Mouse (Mus musculus): Measurements from ENCODE around the gene Ngf. TPM values are rescaled to one million over a fixed set of nuclear protein-coding genes. Genes with fewer than 3 reads are reported as not detected.

The Ngf gene
- total and polyA plus RNA-seq, 3 experiments: not detected

- Histone ChIP-seq H3K36me3 (replicated peaks in 1 of 2; ENCODE audit: control insufficient read depth in 1 of 2, insufficient read depth in 1 of 2, low read length in 1 of 2) (no peaks in the 10 kb centered on the region), H3K27ac (ENCODE audit: insufficient read depth, low read depth) (no peak overlapping the region), H3K27me3 (replicated peaks) (no peaks in the 10 kb centered on the region), H3K4me2 (ENCODE audit: insufficient read depth, low read depth, poor library complexity, severe bottlenecking) (no peak overlapping the region), H3K79me2 (replicated peaks; ENCODE audit: control insufficient read depth, extremely low read depth, insufficient read depth, poor library complexity, severe bottlenecking) (no peaks in the 10 kb centered on the region), H3K9ac (ENCODE audit: insufficient read depth, low read depth) (no peak overlapping the region), H3K4me1 (ENCODE audit: control insufficient read depth in 1 of 2, insufficient read depth in 2 of 2) (peaks cover 0 to 12% of the 10 kb centered on the region in 2 experiments; a peak in 2 of 4 replicates), H3K4me3 (replicated peaks in 1 of 3; ENCODE audit: low read depth in 2 of 3, low read length in 2 of 3, poor library complexity in 1 of 3) (no peak overlapping the region), H3K9me3 (replicated peaks; ENCODE audit: low read length) (no peaks in the 10 kb centered on the region)
- TF ChIP-seq MAZ (IDR thresholded peaks at IDR 0.05; ENCODE audit: low read depth, low read length): no peak
- no peak for TF ChIP-seq E2F4 (IDR thresholded peaks at IDR 0.05; ENCODE audit: insufficient replicate concordance, low read depth, low read length)
- TF ChIP-seq MYC (IDR thresholded peaks at IDR 0.05; ENCODE audit: low read depth, low read length): no peak
- TF ChIP-seq TCF12 (IDR thresholded peaks at IDR 0.05; ENCODE audit: low read depth, low read length): no peak
- no peak for TF ChIP-seq ZMIZ1 (IDR thresholded peaks at IDR 0.05; ENCODE audit: low read depth, low read length)
- no peak for TF ChIP-seq SMC3 (IDR thresholded peaks at IDR 0.05; ENCODE audit: low read depth, low read length)
- no peak for TF ChIP-seq NELFE (IDR thresholded peaks at IDR 0.05; ENCODE audit: low read depth, low read length)
- no peak for TF ChIP-seq CTCF (conservative IDR thresholded peaks at IDR 0.05 in 1 of 2, IDR thresholded peaks at IDR 0.05 in 1 of 2; ENCODE audit: low read depth in 2 of 2, low read length in 2 of 2)
- no peak for TF ChIP-seq MXI1 (IDR thresholded peaks at IDR 0.05; ENCODE audit: low read depth, low read length)
- TF ChIP-seq PAX5 (IDR thresholded peaks at IDR 0.05; ENCODE audit: low read length): no peak
- TF ChIP-seq USF2 (conservative IDR thresholded peaks at IDR 0.05; ENCODE audit: low read depth, low read length): no peak
- no peak for TF ChIP-seq JUN (IDR thresholded peaks at IDR 0.05; ENCODE audit: insufficient read depth, low read depth, low read length)
- dilution Hi-C loops (cut with MboI; ENCODE audit: extremely low pct_ligation_motif_present, extremely low pct_unique_long_range_greater_than_20kb, low sequenced_read_pairs): no loop called here
- in situ Hi-C loops (cut with MboI; ENCODE audit: low pct_ligation_motif_present, low pct_unique_long_range_greater_than_20kb, low sequenced_read_pairs): no loop called here
- DNase-seq (ENCODE audit: extremely low read depth): no peak
These were observed 51.3 kb downstream of the Ngf start for GRCm38 (mm10) chr3:102521061-102521460.

- dilution Hi-C loops (cut with MboI; ENCODE audit: extremely low pct_ligation_motif_present, extremely low pct_unique_long_range_greater_than_20kb, low sequenced_read_pairs): no loop called here
- Histone ChIP-seq H3K27me3 (replicated peaks) (no peaks in the 10 kb centered on the region), H3K9ac (ENCODE audit: insufficient read depth, low read depth) (no peak overlapping the region), H3K79me2 (replicated peaks; ENCODE audit: control insufficient read depth, extremely low read depth, insufficient read depth, poor library complexity, severe bottlenecking) (no peaks in the 10 kb centered on the region), H3K4me3 (replicated peaks in 1 of 3; ENCODE audit: low read depth in 2 of 3, low read length in 2 of 3, poor library complexity in 1 of 3) (no peak overlapping the region), H3K9me3 (replicated peaks; ENCODE audit: low read length) (no peaks in the 10 kb centered on the region), H3K4me1 (ENCODE audit: control insufficient read depth in 1 of 2, insufficient read depth in 2 of 2) (peaks cover 0 to 12% of the 10 kb centered on the region in 2 experiments; a peak in 2 of 4 replicates), H3K4me2 (ENCODE audit: insufficient read depth, low read depth, poor library complexity, severe bottlenecking) (no peak overlapping the region), H3K36me3 (replicated peaks in 1 of 2; ENCODE audit: control insufficient read depth in 1 of 2, insufficient read depth in 1 of 2, low read length in 1 of 2) (no peaks in the 10 kb centered on the region), H3K27ac (ENCODE audit: insufficient read depth, low read depth) (no peak overlapping the region)
- TF ChIP-seq ZKSCAN1 (IDR thresholded peaks at IDR 0.05; ENCODE audit: borderline replicate concordance, low read depth, low read length) (no peak), ETS1 (conservative IDR thresholded peaks at IDR 0.05; ENCODE audit: low read depth, low read length) (no peak), MAX (IDR thresholded peaks at IDR 0.05; ENCODE audit: low read length) (no peak), POLR2AphosphoS2 (IDR thresholded peaks at IDR 0.05; ENCODE audit: low read depth, low read length) (no peak), JUN (IDR thresholded peaks at IDR 0.05; ENCODE audit: insufficient read depth, low read depth, low read length) (no peak), IRF4 (IDR thresholded peaks at IDR 0.05; ENCODE audit: low read depth, low read length) (no peak), TBP (conservative IDR thresholded peaks at IDR 0.05; ENCODE audit: low read depth, low read length) (no peak), MAZ (IDR thresholded peaks at IDR 0.05; ENCODE audit: low read depth, low read length) (no peak), SIN3A (IDR thresholded peaks at IDR 0.05; ENCODE audit: low read length) (no peak), ELF1 (IDR thresholded peaks at IDR 0.05; ENCODE audit: low read depth, low read length) (no peak), MYC (IDR thresholded peaks at IDR 0.05; ENCODE audit: low read depth, low read length) (no peak), MEF2A (IDR thresholded peaks at IDR 0.05; ENCODE audit: borderline replicate concordance, low read depth, low read length) (no peak), NRF1 (IDR thresholded peaks at IDR 0.05; ENCODE audit: low read depth, low read length) (no peak), KAT2A (IDR thresholded peaks at IDR 0.05; ENCODE audit: insufficient replicate concordance, low read length) (no peak), USF1 (IDR thresholded peaks at IDR 0.05; ENCODE audit: low read depth, low read length) (no peak), UBTF (IDR thresholded peaks at IDR 0.05; ENCODE audit: low read depth, low read length) (no peak), GABPA (IDR thresholded peaks at IDR 0.05; ENCODE audit: insufficient replicate concordance, low read depth, low read length) (no peak)
- in situ Hi-C loops (cut with MboI; ENCODE audit: low pct_ligation_motif_present, low pct_unique_long_range_greater_than_20kb, low sequenced_read_pairs): no loop called here
- DNase-seq (ENCODE audit: extremely low read depth): no peak
These were observed 54.0 kb downstream of the Ngf start for GRCm38 (mm10) chr3:102523711-102524110.
